Mouse (Mus musculus) intestine, postnatal 0 days (tissue): Measurements from ENCODE around the gene Gatad2a. TPM values are rescaled to one million over a fixed set of nuclear protein-coding genes. Genes with fewer than 3 reads are reported as not detected.
"Not testable (repeated sequence)": the region's sequence is repeated elsewhere in the genome, so short reads cannot be mapped to it uniquely, and the experiment has no call there.

Experiments
- ATAC-seq: fragments of 200-750 bp; cut with Nextera tagmentation; 2 replicates; pipeline ENCODE4 v1.8.0; 2017; ENCODE audit warnings: mild to moderate bottlenecking, moderate TSS enrichment, moderate library complexity
- H3K27ac ChIP-seq: fragments of 300-500 bp; sonication (generic); 2 replicates; pipeline ENCODE4 v1.5.1; 2014; ENCODE audit warnings: mild to moderate bottlenecking, low read depth, low read length, moderate library complexity
- H3K27me3 ChIP-seq: fragments of 300-500 bp; sonication (generic); replicated peaks from 2 replicates; pipeline ENCODE4 v1.6.1; 2014; ENCODE audit warnings: low read length, mixed read lengths; ENCODE audit not compliant: control insufficient read depth, insufficient read depth
- H3K36me3 ChIP-seq: fragments of 300-500 bp; sonication (generic); 2 replicates; pipeline ENCODE4 v1.6.1; 2014; ENCODE audit warnings: mild to moderate bottlenecking, moderate library complexity; ENCODE audit not compliant: control insufficient read depth, insufficient read depth
- H3K4me1 ChIP-seq: fragments of 300-500 bp; sonication (generic); replicated peaks from 2 replicates; pipeline ENCODE4 v1.6.1; 2014; ENCODE audit warnings: antibody characterized with exemption, low read length, mixed read lengths; ENCODE audit not compliant: control insufficient read depth, insufficient read depth
- H3K4me2 ChIP-seq: fragments of 300-500 bp; sonication (generic); replicated peaks from 2 replicates; pipeline ENCODE4 v1.6.1; 2014; ENCODE audit warnings: low read depth, mild to moderate bottlenecking, moderate library complexity
- H3K4me3 ChIP-seq: fragments of 300-500 bp; sonication (generic); 2 replicates; pipeline ENCODE4 v1.5.1; 2014; ENCODE audit warnings: low read depth, low read length
- H3K9ac ChIP-seq: fragments of 300-500 bp; sonication (generic); 2 replicates; pipeline ENCODE4 v1.6.1; 2014; ENCODE audit warnings: mild to moderate bottlenecking, low read depth, low read length
- H3K9me3 ChIP-seq: fragments of 300-500 bp; sonication (generic); 2 replicates; pipeline ENCODE4 v1.6.1; 2016; ENCODE audit warnings: mixed run types; ENCODE audit not compliant: control insufficient read depth
- CTCF ChIP-seq: sonication (generic); IDR thresholded peaks from 2 replicates; pipeline ENCODE4 v1.5.1; 2016; ENCODE audit warnings: low read depth, mild to moderate bottlenecking, control low read depth, antibody characterized with exemption, moderate library complexity
- WGBS: fragments of 180-500 bp; shearing (Covaris S2); extraction: QIAGEN DNeasy Blood & Tissue Kit; methylation state at CpG from one replicate; pipeline ENCODE4 v1.1.7; 2014; 5-methylcytosine and 5-hydroxymethylcytosine counted together
- polyA plus RNA-seq: library from polyadenylated mRNA; unstranded; fragments of >200 nt; fragmentation: Nextera tagmentation; extraction: Ambion mirVana; gene quantifications from 2 replicates; pipeline ENCODE4 v1.2.1, GENCODE M21; 2015

Gene Gatad2a
- polyA plus RNA-seq, 1 experiment from 2014 or later = 42.6 TPM

DNA sequence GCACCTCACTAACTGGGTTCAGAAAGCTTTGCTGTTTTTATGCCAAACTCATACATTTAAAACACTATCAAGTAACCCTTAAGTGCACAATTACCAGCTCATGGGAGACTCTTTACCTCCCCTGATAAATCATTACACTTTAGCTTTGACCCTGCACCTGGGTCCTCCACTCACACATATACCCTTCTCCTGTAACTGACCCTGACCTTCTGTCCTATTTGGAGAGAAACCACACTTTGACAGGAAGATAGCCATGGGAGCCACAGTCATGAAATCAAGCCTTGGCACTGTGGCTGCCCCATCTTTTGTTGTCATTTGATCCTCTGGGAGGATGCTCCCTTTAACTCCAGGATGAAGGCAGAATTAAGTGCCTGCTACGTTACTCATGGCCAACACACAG, 41.5 kb downstream of the Gatad2a start:
- 73% methylated on average over 1 of the region's 1 CpGs for WGBS
- Histone ChIP-seq H3K27ac (peak overlapping the region; percentile 21; the same call in 1 of the 2 replicates), H3K36me3 (no peaks in the 10 kb centered on the region), H3K4me3 (no peak overlapping the region), H3K9me3 (no peaks in the 10 kb centered on the region), H3K27me3 (no peaks in the 10 kb centered on the region), H3K4me2 (no peak overlapping the region), H3K4me1 (peaks cover under 1% of the 10 kb centered on the region; the same call in 1 of the 2 replicates), H3K9ac (no peak overlapping the region)
- no peak for ATAC-seq
- no peak for TF ChIP-seq CTCF

- Histone ChIP-seq H3K9me3 (no peaks in the 10 kb centered on the region), H3K27me3 (no peaks in the 10 kb centered on the region), H3K27ac (peak overlapping the region; percentile 21; the same call in 1 of the 2 replicates), H3K4me2 (no peak overlapping the region), H3K9ac (no peak overlapping the region), H3K36me3 (no peaks in the 10 kb centered on the region), H3K4me1 (0 out of 2 replicates have a peak, but pooled peaks cover 2% of the 10 kb centered on the region), H3K4me3 (no peak overlapping the region)
- no peak for TF ChIP-seq CTCF
- ATAC-seq = no peak
- WGBS = 44% methylated on average over 4 of the region's 4 CpGs
These were observed 42.0 kb downstream of the Gatad2a start for GRCm38 (mm10) chr8:69954213-69954612.

GRCm38 (mm10) chr8:69950300-69950699, 45.9 kb downstream of the Gatad2a start:
- no peaks in the 10 kb centered on the region for H3K27me3 ChIP-seq
- peak; percentile 81 for ATAC-seq
- peak overlapping the region; percentile 64 for H3K27ac ChIP-seq
- no peak overlapping the region for H3K9ac ChIP-seq
- H3K4me3 ChIP-seq = no peak overlapping the region
- no peak for TF ChIP-seq CTCF
- H3K4me1 ChIP-seq = 0 out of 2 replicates have a peak, but pooled peaks cover 2% of the 10 kb centered on the region
- H3K36me3 ChIP-seq = peaks cover 7% of the 10 kb centered on the region; the same call in 1 of the 2 replicates
- H3K4me2 ChIP-seq = no peak overlapping the region
- H3K9me3 ChIP-seq = no peaks in the 10 kb centered on the region
- 50% methylated on average over 2 of the region's 2 CpGs for WGBS

GRCm38 (mm10) chr8:69942495-69942894, 53.7 kb downstream of the Gatad2a start:
- not testable (repeated sequence) for H3K27ac ChIP-seq, H3K9me3 ChIP-seq, H3K4me1 ChIP-seq, H3K4me2 ChIP-seq, H3K36me3 ChIP-seq, H3K9ac ChIP-seq, ATAC-seq, H3K27me3 ChIP-seq, H3K4me3 ChIP-seq
- 93% methylated on average over 2 of the region's 3 CpGs for WGBS

GRCm38 (mm10) chr8:69940386-69940785, 55.8 kb downstream of the Gatad2a start:
- H3K27me3 ChIP-seq = no peaks in the 10 kb centered on the region
- H3K4me1 ChIP-seq = peaks cover 13% of the 10 kb centered on the region
- TF ChIP-seq CTCF = no peak
- no peak overlapping the region for H3K4me3 ChIP-seq
- no peak overlapping the region for H3K4me2 ChIP-seq
- no peaks in the 10 kb centered on the region for H3K9me3 ChIP-seq
- H3K27ac ChIP-seq = 0 out of 2 replicates have a peak overlapping the region, but pooled peaks have one; percentile 54
- no peak for ATAC-seq
- H3K36me3 ChIP-seq = peaks cover 3% of the 10 kb centered on the region
- WGBS = 85% methylated on average over 2 of the region's 2 CpGs
- no peak overlapping the region for H3K9ac ChIP-seq

DNA sequence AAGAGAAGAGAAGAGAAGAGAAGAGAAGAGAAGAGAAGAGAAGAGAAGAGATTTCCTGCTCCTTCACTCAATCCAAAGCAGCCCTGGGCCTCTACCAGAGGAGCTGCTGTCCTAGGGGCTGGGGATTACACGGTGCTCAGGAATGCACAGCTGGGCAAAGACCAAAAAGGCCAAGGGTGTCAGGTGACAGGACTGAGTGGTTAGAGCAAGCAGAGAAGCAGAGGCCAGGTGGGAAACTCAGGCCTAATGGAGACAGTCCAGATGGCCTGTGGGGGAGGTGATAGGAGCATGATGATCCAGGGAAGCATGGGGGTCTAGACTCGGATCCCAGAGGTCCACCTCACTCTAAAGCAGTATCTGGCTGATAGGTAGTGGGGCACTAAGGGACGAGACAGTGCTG, 56.6 kb downstream of the Gatad2a start:
- Histone ChIP-seq H3K4me2 (no peak overlapping the region), H3K4me3 (no peak overlapping the region), H3K27ac (peak overlapping the region; percentile 54), H3K9me3 (no peaks in the 10 kb centered on the region), H3K4me1 (peaks cover 13% of the 10 kb centered on the region), H3K9ac (no peak overlapping the region), H3K36me3 (peaks cover 9% of the 10 kb centered on the region), H3K27me3 (no peaks in the 10 kb centered on the region)
- ATAC-seq = peak; percentile 29; the same call in 1 of the 2 replicates
- no peak for TF ChIP-seq CTCF
- WGBS = 22% methylated on average over 3 of the region's 3 CpGs
